Mouse (Mus musculus): ENCODE data around the gene Cfap44. TPM values are rescaled to one million over a fixed set of nuclear protein-coding genes. Genes with fewer than 3 reads are reported as not detected.
A peak's percentile ranks its signal among the peaks of the same experiment; 100 is the strongest.

Cfap44 gene
- polyA plus RNA-seq, 1 experiment from 2014 or later: 4.7 TPM

DNA sequence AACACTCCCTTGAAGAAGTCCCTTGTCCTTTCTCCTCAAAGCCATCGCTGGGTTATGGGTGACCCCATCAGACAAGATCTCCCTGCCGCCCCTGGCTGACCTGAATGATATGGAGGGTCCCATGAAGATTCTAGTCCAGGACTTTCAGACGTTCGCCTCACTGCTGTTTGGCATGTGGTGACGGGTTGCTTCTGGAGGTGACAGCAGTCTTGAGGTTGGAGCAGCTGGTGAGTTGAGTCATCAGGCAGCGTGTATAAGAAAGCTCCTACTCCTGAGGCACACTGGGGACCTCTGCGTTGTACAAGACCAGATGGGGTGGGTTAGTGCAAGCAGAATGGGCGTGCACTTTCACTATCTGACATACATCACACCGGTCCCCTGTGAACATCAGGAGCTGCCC lies 92.0 kb downstream of the Cfap44 start:
- Histone ChIP-seq H3K27ac (ENCODE audit: low read length) (no peak overlapping the region), H3K4me3 (ENCODE audit: low read depth, low read length) (no peak overlapping the region), H3K9me3 (ENCODE audit: low read length) (no peaks in the 10 kb centered on the region), H3K36me3 (ENCODE audit: insufficient read depth, low read length) (0 out of 2 replicates have a peak, but pooled peaks cover 8% of the 10 kb centered on the region), H3K4me1 (ENCODE audit: insufficient read depth, low read depth, low read length) (no peaks in the 10 kb centered on the region), H3K4me2 (replicated peaks; ENCODE audit: low read depth, low read length) (no peak overlapping the region), H3K27me3 (replicated peaks; ENCODE audit: insufficient read depth, low read length) (no peaks in the 10 kb centered on the region), H3K9ac (replicated peaks; ENCODE audit: low read depth) (no peak overlapping the region)
- no peak for TF ChIP-seq EP300 (IDR thresholded peaks at IDR 0.05)
- no peak for TF ChIP-seq CTCF (IDR thresholded peaks at IDR 0.05)
- 80% methylated on average over 9 of the region's 9 CpGs for WGBS
- DNase-seq (ENCODE audit: low spot score): no peak
- ATAC-seq: 0 out of 2 replicates have a peak, but pooled peaks have one; percentile 23

GRCm38 (mm10) chr16:44487194-44487593 lies 92.6 kb downstream of the Cfap44 start:
- TF ChIP-seq EP300 (IDR thresholded peaks at IDR 0.05) (no peak), CTCF (IDR thresholded peaks at IDR 0.05) (no peak)
- DNase-seq (ENCODE audit: low spot score) (no peak), ATAC-seq (no peak)
- WGBS: 92% methylated on average over 13 of the region's 13 CpGs
- Histone ChIP-seq H3K4me2 (replicated peaks; ENCODE audit: low read depth, low read length) (no peak overlapping the region), H3K4me1 (ENCODE audit: insufficient read depth, low read depth, low read length) (no peaks in the 10 kb centered on the region), H3K9me3 (ENCODE audit: low read length) (no peaks in the 10 kb centered on the region), H3K4me3 (ENCODE audit: low read depth, low read length) (no peak overlapping the region), H3K36me3 (ENCODE audit: insufficient read depth, low read length) (0 out of 2 replicates have a peak, but pooled peaks cover 8% of the 10 kb centered on the region), H3K9ac (replicated peaks; ENCODE audit: low read depth) (no peak overlapping the region), H3K27me3 (replicated peaks; ENCODE audit: insufficient read depth, low read length) (no peaks in the 10 kb centered on the region), H3K27ac (ENCODE audit: low read length) (no peak overlapping the region)

DNA sequence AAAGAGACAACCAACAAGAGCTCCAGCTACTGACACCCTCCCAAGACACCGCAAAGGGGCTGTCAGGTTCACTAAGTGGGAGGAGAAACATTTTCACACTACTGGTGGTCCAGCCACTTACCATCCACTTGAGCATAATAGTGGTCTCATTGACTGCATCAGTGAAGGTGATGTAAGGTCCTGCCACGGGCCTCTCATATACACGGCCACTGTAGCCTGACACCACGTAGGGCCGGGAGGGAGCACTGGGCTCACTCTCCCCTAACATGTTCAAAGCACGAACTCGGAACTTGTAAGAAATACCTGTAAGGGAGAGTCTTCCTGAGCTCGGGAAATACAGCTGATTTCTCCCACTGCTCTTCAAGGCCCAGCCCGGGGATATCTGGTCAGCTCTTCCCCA lies 96.5 kb downstream of the Cfap44 start:
- H3K4me1 ChIP-seq (ENCODE audit: insufficient read depth, low read depth, low read length): 0 out of 2 replicates have a peak, but pooled peaks cover 5% of the 10 kb centered on the region
- H3K27me3 ChIP-seq (replicated peaks; ENCODE audit: insufficient read depth, low read length): no peaks in the 10 kb centered on the region
- H3K9me3 ChIP-seq (ENCODE audit: low read length): no peaks in the 10 kb centered on the region
- WGBS: 77% methylated on average over 9 of the region's 9 CpGs
- ATAC-seq (no peak), DNase-seq (ENCODE audit: low spot score) (no peak)
- H3K4me3 ChIP-seq (ENCODE audit: low read depth, low read length): no peak overlapping the region
- TF ChIP-seq CTCF (IDR thresholded peaks at IDR 0.05): no peak
- TF ChIP-seq EP300 (IDR thresholded peaks at IDR 0.05): no peak
- no peak overlapping the region for H3K4me2 ChIP-seq (replicated peaks; ENCODE audit: low read depth, low read length)
- no peak overlapping the region for H3K27ac ChIP-seq (ENCODE audit: low read length)
- H3K9ac ChIP-seq (replicated peaks; ENCODE audit: low read depth): no peak overlapping the region
- H3K36me3 ChIP-seq (ENCODE audit: insufficient read depth, low read length): 0 out of 2 replicates have a peak, but pooled peaks cover 8% of the 10 kb centered on the region

- no peak for ATAC-seq
- no peak overlapping the region for H3K27ac ChIP-seq (ENCODE audit: low read length)
- no peaks in the 10 kb centered on the region for H3K9me3 ChIP-seq (ENCODE audit: low read length)
- H3K4me2 ChIP-seq (replicated peaks; ENCODE audit: low read depth, low read length): no peak overlapping the region
- H3K36me3 ChIP-seq (ENCODE audit: insufficient read depth, low read length): 0 out of 2 replicates have a peak, but pooled peaks cover 6% of the 10 kb centered on the region
- TF ChIP-seq CTCF (IDR thresholded peaks at IDR 0.05) (no peak), EP300 (IDR thresholded peaks at IDR 0.05) (no peak)
- H3K9ac ChIP-seq (replicated peaks; ENCODE audit: low read depth): no peak overlapping the region
- 0 out of 2 replicates have a peak, but pooled peaks cover 5% of the 10 kb centered on the region for H3K4me1 ChIP-seq (ENCODE audit: insufficient read depth, low read depth, low read length)
- H3K4me3 ChIP-seq (ENCODE audit: low read depth, low read length): no peak overlapping the region
- WGBS: 85% methylated on average over 6 of the region's 6 CpGs
- no peak for DNase-seq (ENCODE audit: low spot score)
- H3K27me3 ChIP-seq (replicated peaks; ENCODE audit: insufficient read depth, low read length): no peaks in the 10 kb centered on the region
Measured at GRCm38 (mm10) chr16:44492151-44492550, 97.6 kb downstream of the Cfap44 start.

DNA sequence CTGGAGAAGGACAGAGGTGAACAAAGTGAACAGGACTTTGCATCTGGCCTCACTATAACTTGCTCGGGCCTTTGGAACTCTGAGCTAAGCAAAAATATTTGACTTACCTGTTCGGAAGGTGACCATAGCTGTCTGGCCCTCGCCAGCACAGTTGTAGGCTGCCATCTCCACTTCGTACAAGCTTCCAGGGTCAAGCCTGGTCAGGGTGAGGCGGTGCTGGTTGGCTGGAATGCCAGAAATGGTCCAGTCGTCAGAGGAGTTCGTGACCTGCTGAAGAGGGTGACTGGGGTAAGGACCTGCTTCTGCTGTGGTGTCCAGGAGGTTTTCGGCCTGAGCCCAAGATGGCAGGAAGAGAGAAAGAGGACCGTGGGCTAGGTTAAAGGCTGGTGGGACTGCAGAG lies 98.1 kb downstream of the Cfap44 start:
- no peak for ATAC-seq
- H3K4me1 ChIP-seq (ENCODE audit: insufficient read depth, low read depth, low read length): 0 out of 2 replicates have a peak, but pooled peaks cover 5% of the 10 kb centered on the region

GRCm38 (mm10) chr16:44493868-44494267 lies 99.3 kb downstream of the Cfap44 start:
- WGBS: 29% methylated on average over 6 of the region's 6 CpGs
- H3K4me1 ChIP-seq (ENCODE audit: insufficient read depth, low read depth, low read length): 0 out of 2 replicates have a peak, but pooled peaks cover 5% of the 10 kb centered on the region
- DNase-seq (ENCODE audit: low spot score) (peak; percentile 79), ATAC-seq (peak; percentile 66)
- peak overlapping the region; percentile 78; the same call in 1 of the 2 replicates for H3K27ac ChIP-seq (ENCODE audit: low read length)
- no peaks in the 10 kb centered on the region for H3K9me3 ChIP-seq (ENCODE audit: low read length)
- H3K36me3 ChIP-seq (ENCODE audit: insufficient read depth, low read length): 0 out of 2 replicates have a peak, but pooled peaks cover 3% of the 10 kb centered on the region
- no peak overlapping the region for H3K4me2 ChIP-seq (replicated peaks; ENCODE audit: low read depth, low read length)
- no peaks in the 10 kb centered on the region for H3K27me3 ChIP-seq (replicated peaks; ENCODE audit: insufficient read depth, low read length)
- no peak overlapping the region for H3K9ac ChIP-seq (replicated peaks; ENCODE audit: low read depth)
- TF ChIP-seq CTCF (IDR thresholded peaks at IDR 0.05) (no peak), EP300 (IDR thresholded peaks at IDR 0.05) (peak; percentile 74)
- no peak overlapping the region for H3K4me3 ChIP-seq (ENCODE audit: low read depth, low read length)

More for the DNA sequence above, 98.1 kb downstream of the Cfap44 start:
- Histone ChIP-seq H3K4me2 (replicated peaks; ENCODE audit: low read depth, low read length) (no peak overlapping the region), H3K27ac (ENCODE audit: low read length) (no peak overlapping the region), H3K9me3 (ENCODE audit: low read length) (no peaks in the 10 kb centered on the region), H3K27me3 (replicated peaks; ENCODE audit: insufficient read depth, low read length) (no peaks in the 10 kb centered on the region), H3K4me3 (ENCODE audit: low read depth, low read length) (no peak overlapping the region), H3K9ac (replicated peaks; ENCODE audit: low read depth) (no peak overlapping the region), H3K36me3 (ENCODE audit: insufficient read depth, low read length) (0 out of 2 replicates have a peak, but pooled peaks cover under 1% of the 10 kb centered on the region)
- DNase-seq (ENCODE audit: low spot score): no peak
- WGBS: 84% methylated on average over 9 of the region's 9 CpGs
- no peak for TF ChIP-seq CTCF (IDR thresholded peaks at IDR 0.05)
- TF ChIP-seq EP300 (IDR thresholded peaks at IDR 0.05): no peak
